Mouse (Mus musculus) megakaryocyte, embryonic 14.5 days (primary cell): ENCODE measurements around the gene Etv6. TPM values are rescaled to one million over a fixed set of nuclear protein-coding genes. Genes with fewer than 3 reads are reported as not detected.

Experiments
- H3K27me3 ChIP-seq: replicated peaks from 2 replicates; pipeline ENCODE3; 2012; ENCODE audit warnings: inconsistent platforms
- H3K36me3 ChIP-seq: replicated peaks from 2 replicates; pipeline ENCODE3; 2012; ENCODE audit warnings: low read length, inconsistent platforms, mixed read lengths
- H3K4me1 ChIP-seq: 2 replicates; pipeline ENCODE4 v1.6.1; 2012; ENCODE audit warnings: inconsistent platforms
- H3K4me3 ChIP-seq: replicated peaks from 2 replicates; pipeline ENCODE3; 2012; ENCODE audit warnings: moderate library complexity, mild to moderate bottlenecking, inconsistent platforms
- H3K9me3 ChIP-seq: 2 replicates; pipeline ENCODE4 v1.6.1; 2012; ENCODE audit warnings: inconsistent platforms
- FLI1 ChIP-seq: IDR thresholded peaks from 2 replicates; pipeline ENCODE4 v1.6.1; 2012; ENCODE audit warnings: low read length, inconsistent platforms, mixed read lengths
- GATA1 ChIP-seq: IDR thresholded peaks from 3 replicates; pipeline ENCODE4 v1.6.1; 2012; ENCODE audit warnings: mixed read lengths, low read length, inconsistent platforms, borderline replicate concordance
- polyA plus RNA-seq: library from polyadenylated mRNA; stranded (reverse); fragments of >175 nt; gene quantifications from 2 replicates; pipeline ENCODE4 v1.2.3, GENCODE M21; 2012; ENCODE audit warnings: low replicate concordance; ENCODE audit not compliant: insufficient read depth

Etv6 gene
- polyA plus RNA-seq, 1 experiment: 152 TPM

GRCm38 (mm10) chr6:134027022-134027421, 8.5 kb upstream of the Etv6 start:
- Histone ChIP-seq H3K4me3 (no peak overlapping the region), H3K27me3 (no peaks in the 10 kb centered on the region), H3K4me1 (peaks cover 3% of the 10 kb centered on the region; the same call in 1 of the 2 replicates), H3K9me3 (peaks cover 3% of the 10 kb centered on the region; the same call in 1 of the 2 replicates), H3K36me3 (no peaks in the 10 kb centered on the region)
- TF ChIP-seq GATA1: no peak
- TF ChIP-seq FLI1: no peak

DNA sequence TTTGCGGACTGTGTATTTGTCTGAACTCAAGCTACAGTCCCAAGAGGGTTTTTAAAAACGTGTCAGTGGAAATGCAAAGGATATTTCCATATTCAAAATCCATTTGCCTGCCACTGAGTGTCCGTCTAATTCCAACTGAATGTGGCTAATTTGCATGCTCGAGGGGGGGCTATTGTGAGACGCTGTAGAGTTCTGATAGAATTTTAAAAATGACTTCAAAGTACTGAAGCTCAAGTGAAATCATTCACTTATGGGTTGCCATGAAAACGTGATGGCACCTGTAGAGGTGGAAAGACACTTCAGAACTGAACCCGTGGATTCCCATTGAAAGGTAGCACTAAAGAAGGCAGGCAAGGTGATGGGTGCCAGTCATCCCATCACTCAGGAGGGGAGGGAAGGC, 3.0 kb upstream of the Etv6 start:
- H3K9me3 ChIP-seq: peaks cover 3% of the 10 kb centered on the region; the same call in 1 of the 2 replicates
- no peaks in the 10 kb centered on the region for H3K27me3 ChIP-seq
- no peaks in the 10 kb centered on the region for H3K36me3 ChIP-seq
- TF ChIP-seq FLI1 (no peak), GATA1 (no peak)
- peaks cover 9% of the 10 kb centered on the region for H3K4me1 ChIP-seq
- H3K4me3 ChIP-seq: no peak overlapping the region

GRCm38 (mm10) chr6:134034436-134034835, 1.1 kb upstream of the Etv6 start:
- TF ChIP-seq FLI1 (no peak), GATA1 (no peak)
- H3K4me1 ChIP-seq: peaks cover 23% of the 10 kb centered on the region
- no peaks in the 10 kb centered on the region for H3K27me3 ChIP-seq
- H3K9me3 ChIP-seq: no peaks in the 10 kb centered on the region
- H3K36me3 ChIP-seq: no peaks in the 10 kb centered on the region
- H3K4me3 ChIP-seq: peak overlapping the region; percentile 97

- H3K36me3 ChIP-seq: no peaks in the 10 kb centered on the region
- H3K9me3 ChIP-seq: no peaks in the 10 kb centered on the region
- H3K4me1 ChIP-seq: peaks cover 29% of the 10 kb centered on the region
- no peaks in the 10 kb centered on the region for H3K27me3 ChIP-seq
- H3K4me3 ChIP-seq: peak overlapping the region; percentile 97
- TF ChIP-seq FLI1 (no peak), GATA1 (no peak)
Measured at GRCm38 (mm10) chr6:134034904-134035489, 503 bp upstream of the Etv6 start.

GRCm38 (mm10) chr6:134036491-134036911, 1.0 kb downstream of the Etv6 start:
- Histone ChIP-seq H3K4me3 (peak overlapping the region; percentile 97), H3K27me3 (no peaks in the 10 kb centered on the region), H3K4me1 (peaks cover 44% of the 10 kb centered on the region), H3K36me3 (peaks cover 4% of the 10 kb centered on the region), H3K9me3 (no peaks in the 10 kb centered on the region)
- no peak for TF ChIP-seq GATA1
- TF ChIP-seq FLI1: no peak

DNA sequence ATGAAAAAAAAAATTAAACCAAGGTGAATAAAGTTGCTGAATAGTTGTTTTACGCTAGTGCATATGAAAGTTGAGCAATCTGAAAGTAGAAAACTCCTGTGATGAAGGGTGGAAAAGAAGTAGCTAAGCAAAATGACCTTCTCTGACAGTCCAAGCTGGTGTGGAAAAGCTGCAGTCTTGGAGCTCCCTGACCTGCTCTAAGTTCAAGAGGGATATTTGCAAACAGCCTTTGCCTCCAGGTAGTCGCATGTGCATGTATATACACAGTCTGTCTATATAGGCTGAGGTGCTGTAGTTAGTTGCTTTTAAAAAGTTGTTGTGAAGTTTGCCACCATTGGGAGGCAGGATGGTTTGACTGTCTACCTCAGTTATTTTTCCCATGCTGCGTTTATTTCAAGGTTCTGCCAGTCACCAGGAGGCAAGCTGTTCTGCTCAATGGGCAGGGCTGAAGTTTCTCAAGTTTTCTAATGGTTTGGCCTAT, 1.5 kb downstream of the Etv6 start:
- Histone ChIP-seq H3K4me1 (peaks cover 49% of the 10 kb centered on the region), H3K27me3 (no peaks in the 10 kb centered on the region), H3K36me3 (peaks cover 4% of the 10 kb centered on the region), H3K4me3 (peak overlapping the region; percentile 97), H3K9me3 (no peaks in the 10 kb centered on the region)
- no peak for TF ChIP-seq FLI1

DNA sequence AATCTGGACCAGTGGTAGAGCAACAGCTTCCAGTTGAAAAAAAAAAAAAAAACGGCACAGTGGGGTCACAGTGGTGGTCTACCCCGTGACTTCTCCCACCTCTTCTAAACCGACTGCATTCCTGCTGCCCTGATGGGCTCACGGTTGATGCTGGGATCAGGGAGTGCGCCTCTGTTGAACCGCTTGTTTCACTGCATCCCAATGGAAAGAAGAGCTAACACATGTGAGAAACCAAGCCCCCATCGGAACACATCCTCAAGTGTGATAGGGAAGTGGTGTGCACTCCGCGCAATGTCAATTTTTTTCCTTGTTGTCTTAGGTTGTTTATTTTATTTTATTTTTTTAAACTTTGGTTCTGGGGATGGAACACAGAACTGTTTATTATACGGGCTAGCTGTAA, 2.5 kb downstream of the Etv6 start:
- peak overlapping the region; percentile 97 for H3K4me3 ChIP-seq
- peaks cover 59% of the 10 kb centered on the region for H3K4me1 ChIP-seq
- H3K9me3 ChIP-seq: no peaks in the 10 kb centered on the region
- no peaks in the 10 kb centered on the region for H3K27me3 ChIP-seq
- TF ChIP-seq FLI1: no peak
- no peak for TF ChIP-seq GATA1
- peaks cover 4% of the 10 kb centered on the region for H3K36me3 ChIP-seq

- Histone ChIP-seq H3K4me3 (peak overlapping the region; percentile 97), H3K4me1 (peaks cover 62% of the 10 kb centered on the region), H3K36me3 (peaks cover 4% of the 10 kb centered on the region), H3K27me3 (no peaks in the 10 kb centered on the region), H3K9me3 (no peaks in the 10 kb centered on the region)
- TF ChIP-seq GATA1 (no peak), FLI1 (no peak)
Measured at GRCm38 (mm10) chr6:134038881-134039280, 3.4 kb downstream of the Etv6 start.

GRCm38 (mm10) chr6:134039351-134039750, 3.9 kb downstream of the Etv6 start:
- Histone ChIP-seq H3K27me3 (no peaks in the 10 kb centered on the region), H3K9me3 (no peaks in the 10 kb centered on the region), H3K4me3 (peak overlapping the region; percentile 97), H3K36me3 (peaks cover 4% of the 10 kb centered on the region), H3K4me1 (peaks cover 64% of the 10 kb centered on the region)
- TF ChIP-seq GATA1 (no peak), FLI1 (no peak)

- Histone ChIP-seq H3K27me3 (no peaks in the 10 kb centered on the region), H3K9me3 (no peaks in the 10 kb centered on the region), H3K4me3 (peak overlapping the region; percentile 88), H3K36me3 (peaks cover 9% of the 10 kb centered on the region), H3K4me1 (peaks cover 73% of the 10 kb centered on the region)
- TF ChIP-seq FLI1: no peak
- no peak for TF ChIP-seq GATA1
Measured at GRCm38 (mm10) chr6:134040312-134040711, 4.8 kb downstream of the Etv6 start.
